Mouse (Mus musculus) midbrain, embryonic 15.5 days (tissue): ENCODE measurements around the gene Rtp3. TPM values are rescaled to one million over a fixed set of nuclear protein-coding genes. Genes with fewer than 3 reads are reported as not detected.

Source experiments
- ATAC-seq: fragments of 200-750 bp; cut with Nextera tagmentation; replicated peaks from 2 replicates; pipeline ENCODE4 v1.8.0; 2017; ENCODE audit warnings: moderate TSS enrichment
- H3K27ac ChIP-seq: fragments of 300-500 bp; sonication (generic); 2 replicates; pipeline ENCODE4 v1.5.1; 2015; ENCODE audit warnings: mild to moderate bottlenecking, inconsistent platforms
- H3K27me3 ChIP-seq: fragments of 300-500 bp; sonication (generic); replicated peaks from 2 replicates; pipeline ENCODE4 v1.6.1; 2015; ENCODE audit warnings: inconsistent platforms
- H3K36me3 ChIP-seq: fragments of 300-500 bp; sonication (generic); replicated peaks from 2 replicates; pipeline ENCODE4 v1.6.1; 2015; ENCODE audit warnings: inconsistent platforms
- H3K4me1 ChIP-seq: fragments of 300-500 bp; sonication (generic); 2 replicates; pipeline ENCODE4 v1.6.1; 2015; ENCODE audit warnings: inconsistent platforms
- H3K4me2 ChIP-seq: fragments of 300-500 bp; sonication (generic); 2 replicates; pipeline ENCODE4 v1.6.1; 2015; ENCODE audit warnings: inconsistent platforms, mild to moderate bottlenecking, moderate library complexity
- H3K4me3 ChIP-seq: fragments of 300-500 bp; sonication (generic); 2 replicates; pipeline ENCODE4 v1.5.1; 2015; ENCODE audit warnings: mild to moderate bottlenecking, inconsistent platforms
- H3K9ac ChIP-seq: fragments of 300-500 bp; sonication (generic); 2 replicates; pipeline ENCODE4 v1.6.1; 2015; ENCODE audit warnings: mild to moderate bottlenecking, inconsistent platforms
- H3K9me3 ChIP-seq: fragments of 300-500 bp; sonication (generic); 2 replicates; pipeline ENCODE4 v1.6.1; 2016; ENCODE audit warnings: inconsistent platforms
- WGBS: fragments of 180-500 bp; shearing (Covaris S2); methylation state at CpG from one replicate; pipeline ENCODE4 v1.1.7; 2015; ENCODE audit warnings: mixed read lengths; 5-methylcytosine and 5-hydroxymethylcytosine counted together
- polyA plus RNA-seq: library from polyadenylated mRNA; unstranded; fragments of >200 nt; fragmentation: Nextera tagmentation; extraction: Ambion mirVana; gene quantifications from 2 replicates; pipeline ENCODE4 v1.2.1, GENCODE M21; 2015

Gene Rtp3
- polyA plus RNA-seq, 1 experiment from 2014 or later, result not detected

DNA sequence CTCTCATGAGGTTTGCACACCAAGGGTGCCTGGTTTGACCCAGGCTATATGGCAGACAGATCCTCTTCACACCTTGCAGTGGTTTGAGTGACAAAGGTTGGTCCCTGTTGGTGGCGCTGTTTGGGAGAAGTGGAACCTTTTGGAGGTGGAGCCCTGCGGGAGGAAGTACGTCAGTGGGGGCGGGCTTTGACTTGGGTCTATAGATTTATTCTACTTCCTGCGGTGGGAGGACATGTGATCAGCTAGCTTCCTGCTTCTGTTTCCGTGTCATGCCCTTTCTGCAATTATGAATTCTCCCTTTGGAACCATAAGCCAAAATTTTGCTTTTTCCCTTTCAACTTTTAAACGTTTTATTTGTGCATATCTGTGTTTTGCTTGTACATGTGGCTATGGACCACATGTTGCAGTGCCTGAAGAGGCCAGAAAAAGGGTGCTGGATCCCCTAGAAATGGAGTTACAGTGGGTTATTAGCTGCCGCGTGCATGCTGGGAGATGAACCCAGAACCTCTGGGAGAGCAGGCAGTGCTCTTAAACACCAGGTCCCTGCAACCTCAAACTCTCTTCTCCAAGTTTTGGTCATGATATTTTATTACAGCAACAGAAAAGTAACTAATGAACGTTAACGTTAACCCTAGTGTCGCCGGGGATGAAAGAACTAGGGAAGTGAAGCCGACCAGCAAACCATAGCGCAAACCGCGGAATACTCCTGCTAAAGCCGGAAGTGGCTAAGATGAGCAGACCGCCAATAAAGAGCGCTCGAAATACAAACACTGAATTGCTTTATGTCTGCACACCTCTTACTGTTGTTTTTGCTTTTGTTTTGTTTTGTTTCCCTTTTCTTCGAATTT is 25.1 kb downstream of the Rtp3 start:
- no peak overlapping the region for H3K9ac ChIP-seq
- H3K4me1 ChIP-seq, result no peaks in the 10 kb centered on the region
- no peaks in the 10 kb centered on the region for H3K36me3 ChIP-seq
- H3K27me3 ChIP-seq, result no peaks in the 10 kb centered on the region
- WGBS, result 92% methylated on average over 22 of the region's 22 CpGs
- no peak overlapping the region for H3K4me3 ChIP-seq
- no peaks in the 10 kb centered on the region for H3K9me3 ChIP-seq
- no peak overlapping the region for H3K4me2 ChIP-seq
- ATAC-seq, result no peak
- H3K27ac ChIP-seq, result no peak overlapping the region

GRCm38 (mm10) chr9:110963566-110964115 is 26.7 kb downstream of the Rtp3 start:
- Histone ChIP-seq H3K4me2 (no peak overlapping the region), H3K36me3 (no peaks in the 10 kb centered on the region), H3K9ac (no peak overlapping the region), H3K4me1 (no peaks in the 10 kb centered on the region), H3K27ac (no peak overlapping the region), H3K4me3 (no peak overlapping the region), H3K27me3 (no peaks in the 10 kb centered on the region), H3K9me3 (no peaks in the 10 kb centered on the region)
- 90% methylated on average over 8 of the region's 8 CpGs for WGBS
- no peak for ATAC-seq

DNA sequence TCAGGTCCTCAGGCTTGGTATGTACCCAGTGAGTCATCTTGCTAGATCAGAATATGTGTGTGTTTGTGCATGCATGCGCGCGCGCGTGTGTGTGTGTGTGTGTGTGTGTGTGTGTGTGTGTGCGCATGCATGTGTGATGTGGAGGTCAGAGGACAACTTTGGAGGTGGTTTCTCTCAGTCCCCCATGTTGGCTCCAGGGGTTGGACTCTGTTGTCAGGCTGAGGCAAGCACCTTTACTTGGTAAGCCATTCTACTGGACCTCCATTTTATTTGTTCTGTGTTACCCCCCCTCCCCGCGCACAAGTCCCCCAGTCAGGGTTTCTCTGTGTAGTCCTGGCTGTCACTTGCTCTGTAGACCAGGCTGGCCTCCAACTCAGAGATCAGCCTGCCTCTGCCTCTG is 29.0 kb downstream of the Rtp3 start:
- ATAC-seq, result no peak
- Histone ChIP-seq H3K4me1 (no peaks in the 10 kb centered on the region), H3K4me3 (no peak overlapping the region), H3K27me3 (no peaks in the 10 kb centered on the region), H3K9ac (no peak overlapping the region), H3K27ac (no peak overlapping the region), H3K4me2 (no peak overlapping the region), H3K36me3 (no peaks in the 10 kb centered on the region), H3K9me3 (no peaks in the 10 kb centered on the region)
- 97% methylated on average over 8 of the region's 8 CpGs for WGBS

- Histone ChIP-seq H3K27me3 (no peaks in the 10 kb centered on the region), H3K27ac (no peak overlapping the region), H3K9me3 (no peaks in the 10 kb centered on the region), H3K4me2 (no peak overlapping the region), H3K4me3 (no peak overlapping the region), H3K9ac (no peak overlapping the region), H3K36me3 (no peaks in the 10 kb centered on the region), H3K4me1 (no peaks in the 10 kb centered on the region)
- WGBS, result 87% methylated on average over 13 of the region's 13 CpGs
- ATAC-seq, result no peak
These were observed 29.9 kb downstream of the Rtp3 start for GRCm38 (mm10) chr9:110960230-110961149.

DNA sequence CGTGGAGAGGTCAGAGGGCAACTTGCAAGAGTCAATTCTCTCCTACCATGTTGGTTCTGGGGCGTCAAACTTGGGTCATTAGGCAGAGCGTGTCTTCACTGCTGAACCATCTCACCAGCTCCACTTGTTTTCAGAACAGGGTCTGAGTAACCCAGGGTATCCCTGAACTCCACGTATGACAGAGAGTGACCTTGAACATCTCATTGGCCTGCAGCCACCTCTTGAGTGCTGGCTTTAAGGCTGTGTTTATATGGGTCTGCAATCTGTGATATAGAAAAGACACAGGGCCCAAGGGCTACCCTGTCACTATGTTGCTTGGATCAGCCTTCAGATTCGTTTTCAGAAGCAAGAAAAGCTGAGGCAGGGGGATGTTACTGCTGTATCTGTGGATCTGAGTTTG is 30.7 kb downstream of the Rtp3 start:
- Histone ChIP-seq H3K9ac (no peak overlapping the region), H3K4me1 (0 out of 2 replicates have a peak, but pooled peaks cover 2% of the 10 kb centered on the region)
- 85% methylated on average over 5 of the region's 5 CpGs for WGBS

DNA sequence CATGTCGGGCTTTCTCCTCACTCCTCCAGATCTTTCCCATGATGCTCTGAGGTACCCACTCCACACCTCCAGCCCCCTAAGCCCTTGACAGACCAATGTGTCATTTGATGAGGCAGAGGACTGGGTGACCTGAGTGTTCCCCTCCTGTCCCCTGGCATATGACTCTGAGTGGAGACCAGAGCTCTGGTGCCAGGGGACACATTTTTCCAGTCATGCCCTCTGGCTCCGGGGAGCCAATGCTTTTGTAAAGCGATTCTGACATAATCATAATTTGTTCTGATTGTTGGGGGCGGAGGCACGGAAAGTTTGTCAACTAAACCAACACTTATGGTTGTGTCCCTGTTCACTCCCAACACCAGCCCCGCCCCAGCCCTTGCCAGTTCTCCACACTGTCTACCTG is 34.4 kb downstream of the Rtp3 start:
- no peak overlapping the region for H3K4me3 ChIP-seq
- H3K4me2 ChIP-seq, result no peak overlapping the region
- no peak overlapping the region for H3K27ac ChIP-seq
- H3K4me1 ChIP-seq, result peaks cover 12% of the 10 kb centered on the region; the same call in 1 of the 2 replicates
- no peaks in the 10 kb centered on the region for H3K36me3 ChIP-seq
- H3K27me3 ChIP-seq, result peaks cover 7% of the 10 kb centered on the region
- H3K9ac ChIP-seq, result no peak overlapping the region
- 83% methylated on average over 6 of the region's 6 CpGs for WGBS
- ATAC-seq, result no peak
- H3K9me3 ChIP-seq, result no peaks in the 10 kb centered on the region

More for the DNA sequence above, 30.7 kb downstream of the Rtp3 start:
- Histone ChIP-seq H3K36me3 (no peaks in the 10 kb centered on the region), H3K27ac (no peak overlapping the region), H3K4me3 (no peak overlapping the region), H3K9me3 (no peaks in the 10 kb centered on the region), H3K27me3 (peaks cover 5% of the 10 kb centered on the region; the same call in 1 of the 2 replicates), H3K4me2 (no peak overlapping the region)
- ATAC-seq, result no peak

DNA sequence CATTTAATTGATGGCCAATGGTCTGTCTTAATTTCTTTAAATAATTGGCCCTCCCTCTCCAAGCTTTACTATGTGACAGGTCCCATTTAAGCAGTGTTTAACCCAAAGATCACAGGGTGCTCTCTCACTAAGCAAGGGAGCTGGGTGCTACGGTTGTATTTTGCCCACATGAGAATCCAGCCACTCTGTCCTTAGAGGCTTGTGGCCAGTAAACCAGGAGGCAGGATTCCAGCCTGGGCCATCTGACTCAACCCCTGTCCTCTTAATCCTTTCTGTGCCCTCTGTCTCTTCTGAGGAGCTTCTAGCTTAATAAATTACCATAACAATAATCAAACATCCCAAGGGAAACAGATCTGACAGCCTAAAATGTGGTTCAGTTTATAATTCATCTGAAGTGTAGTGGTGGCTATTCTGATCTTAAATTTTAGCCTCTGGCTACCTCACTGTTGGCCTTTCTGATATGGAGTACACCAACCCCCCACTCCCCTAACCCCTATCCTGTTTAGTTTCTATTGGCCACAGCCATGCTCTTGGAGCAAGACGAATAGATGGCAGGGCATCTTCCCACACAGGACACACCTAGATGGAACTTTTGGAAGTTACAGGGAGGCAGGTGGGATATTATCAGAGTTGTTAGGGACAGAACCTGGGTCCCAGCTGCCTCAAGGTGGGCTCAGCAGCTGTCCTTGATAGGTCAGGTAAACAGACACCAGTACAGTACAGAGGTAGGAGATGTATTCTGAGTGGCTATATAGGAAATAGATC is 35.5 kb downstream of the Rtp3 start:
- no peak for ATAC-seq
- Histone ChIP-seq H3K9me3 (no peaks in the 10 kb centered on the region), H3K4me1 (peaks cover 12% of the 10 kb centered on the region; the same call in 1 of the 2 replicates), H3K36me3 (no peaks in the 10 kb centered on the region), H3K4me3 (no peak overlapping the region), H3K4me2 (peak overlapping the region; percentile 79), H3K27me3 (peaks cover 7% of the 10 kb centered on the region), H3K27ac (no peak overlapping the region), H3K9ac (no peak overlapping the region)
- 42% methylated on average over 2 of the region's 2 CpGs for whole genome bisulfite sequencing

DNA sequence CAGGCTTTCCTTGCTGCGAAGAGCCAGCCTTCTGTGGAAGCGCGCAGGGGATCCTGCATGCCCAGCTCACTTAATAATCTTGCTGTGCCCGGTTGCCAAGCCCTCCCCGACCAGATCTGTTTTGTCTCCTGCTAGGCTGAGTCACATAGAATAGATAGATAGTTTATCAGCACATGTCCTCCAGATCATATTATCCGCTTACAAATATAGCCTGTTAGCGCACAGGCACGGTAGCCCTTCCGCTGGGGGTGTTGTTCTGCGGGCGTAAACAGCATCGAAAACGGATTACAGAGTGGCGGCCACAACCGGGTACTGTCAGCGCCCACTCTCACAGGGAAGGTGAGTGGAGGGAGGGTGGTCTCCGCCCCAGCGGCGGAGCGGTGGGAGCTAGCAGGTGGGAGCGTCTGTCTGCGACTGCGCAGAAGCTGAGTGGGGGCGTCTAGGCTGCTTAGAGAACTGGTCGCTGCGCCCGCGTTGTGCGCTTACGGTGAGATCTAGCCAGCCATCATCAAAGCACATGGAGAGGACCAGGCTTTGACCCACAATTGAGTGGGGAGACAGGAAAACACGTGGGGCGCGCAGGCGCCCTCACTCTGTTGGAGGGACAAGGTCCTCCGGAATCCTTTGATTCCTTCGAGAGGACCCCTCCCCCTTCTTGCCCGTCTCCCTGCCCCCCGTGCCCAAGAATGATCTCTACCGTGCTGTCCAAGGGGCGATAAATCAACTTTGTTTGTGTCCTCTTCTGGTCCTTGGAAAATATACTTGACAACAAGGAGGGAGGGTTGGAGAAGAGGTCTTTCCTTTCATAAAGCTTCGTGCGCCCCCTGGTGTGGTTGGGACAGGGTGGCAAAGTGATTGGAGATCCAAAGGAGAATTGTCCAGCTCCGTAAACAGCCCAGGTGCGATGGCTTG is 36.6 kb downstream of the Rtp3 start:
- H3K4me3 ChIP-seq, result peak overlapping the region; percentile 51
- peak; percentile 94 for ATAC-seq
- peak overlapping the region; percentile 79 for H3K4me2 ChIP-seq
- peaks cover 7% of the 10 kb centered on the region for H3K27me3 ChIP-seq
- H3K36me3 ChIP-seq, result no peaks in the 10 kb centered on the region
- under 1% methylated on average over 44 of the region's 44 CpGs for WGBS
- H3K9me3 ChIP-seq, result no peaks in the 10 kb centered on the region
- H3K4me1 ChIP-seq, result peaks cover 12% of the 10 kb centered on the region; the same call in 1 of the 2 replicates
- peak overlapping the region; percentile 75 for H3K27ac ChIP-seq
- peak overlapping the region; percentile 47 for H3K9ac ChIP-seq

DNA sequence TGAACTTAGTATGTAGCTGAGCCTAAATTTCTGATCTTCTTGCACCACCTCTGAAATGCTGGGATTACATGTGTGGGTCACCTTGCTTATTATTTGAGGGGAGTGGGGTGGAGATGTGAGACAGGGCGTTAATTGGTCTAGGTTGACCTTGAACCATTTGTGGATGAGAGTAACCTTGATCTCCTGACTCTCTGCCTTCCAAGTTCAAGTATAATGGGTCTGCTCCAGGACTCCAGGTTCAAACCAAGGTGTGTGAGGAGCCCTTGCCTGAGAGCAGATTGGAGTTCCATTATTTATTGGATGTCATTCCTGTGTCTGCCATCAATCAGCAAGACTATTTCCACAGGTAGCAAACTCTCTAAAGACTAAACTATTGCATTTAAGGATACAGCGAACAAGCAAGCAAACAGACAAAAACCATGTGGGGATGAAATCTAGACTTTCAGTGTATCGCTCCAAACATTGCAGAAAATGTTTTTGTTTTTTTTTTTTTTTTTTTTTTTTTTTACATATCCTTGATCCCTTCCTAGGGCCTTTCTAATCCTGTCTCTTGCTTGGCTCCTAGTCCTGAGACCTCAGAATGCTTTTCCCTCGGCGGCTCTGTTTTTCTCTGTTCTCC is 37.3 kb downstream of the Rtp3 start:
- Histone ChIP-seq H3K4me1 (peaks cover 12% of the 10 kb centered on the region; the same call in 1 of the 2 replicates), H3K36me3 (no peaks in the 10 kb centered on the region), H3K27ac (peak overlapping the region; percentile 75), H3K4me3 (peak overlapping the region; percentile 51), H3K9me3 (no peaks in the 10 kb centered on the region), H3K9ac (peak overlapping the region; percentile 47), H3K27me3 (peaks cover 7% of the 10 kb centered on the region), H3K4me2 (peak overlapping the region; percentile 79)
- no peak for ATAC-seq
- WGBS, result 40% methylated on average over 5 of the region's 5 CpGs

- no peak for ATAC-seq
- 56% methylated on average over 6 of the region's 6 CpGs for WGBS
These were observed 38.0 kb downstream of the Rtp3 start for GRCm38 (mm10) chr9:110952398-110952797.

More at GRCm38 (mm10) chr9:110952398-110952797, 38.0 kb downstream of the Rtp3 start:
- no peak overlapping the region for H3K4me3 ChIP-seq
- H3K9ac ChIP-seq, result no peak overlapping the region
- H3K4me1 ChIP-seq, result peaks cover 14% of the 10 kb centered on the region
- H3K27me3 ChIP-seq, result peaks cover 7% of the 10 kb centered on the region
- no peak overlapping the region for H3K4me2 ChIP-seq
- no peaks in the 10 kb centered on the region for H3K9me3 ChIP-seq
- H3K27ac ChIP-seq, result no peak overlapping the region
- H3K36me3 ChIP-seq, result no peaks in the 10 kb centered on the region
